Mouse (Mus musculus): ENCODE results near the gene Rasgrp3. TPM values are rescaled to one million over a fixed set of nuclear protein-coding genes. Genes with fewer than 3 reads are reported as not detected.

Gene Rasgrp3
- total and polyA plus RNA-seq, 3 experiments = 10.4 to 27.4 (median 27.2) TPM

GRCm38 (mm10) chr17:75532469-75532986 lies 96.8 kb downstream of the Rasgrp3 start:
- no peak for DNase-seq
- Histone ChIP-seq H3K36me3 (ENCODE audit: control insufficient read depth, insufficient read depth, low read length) (peaks cover 2% of the 10 kb centered on the region), H3K27ac (no peak overlapping the region), H3K4me3 (no peak overlapping the region), H3K4me1 (ENCODE audit: control insufficient read depth, insufficient read depth, low read length) (no peaks in the 10 kb centered on the region), H3K27me3 (ENCODE audit: control insufficient read depth, insufficient read depth, low read length) (no peaks in the 10 kb centered on the region), H3K79me2 (replicated peaks; ENCODE audit: control insufficient read depth, insufficient read depth, low read length) (no peaks in the 10 kb centered on the region), H3K9ac (ENCODE audit: low read depth, low read length) (no peak overlapping the region)
- TF ChIP-seq CTCF (IDR thresholded peaks at IDR 0.05) (no peak), POLR2A (IDR thresholded peaks at IDR 0.05; ENCODE audit: insufficient read depth, low read depth, low read length) (no peak), EP300 (IDR thresholded peaks at IDR 0.05; ENCODE audit: insufficient read depth, low read depth, low read length) (no peak)
- intact Hi-C loops (cut with DNase I) = loop anchor here (10.0 kb wide), 2 partner anchors 128 to 728 kb away; no protein-coding TSS in a partner anchor
- WGBS = 89% methylated on average over 6 of the region's 6 CpGs

- no peak for DNase-seq
- Histone ChIP-seq H3K79me2 (replicated peaks; ENCODE audit: control insufficient read depth, insufficient read depth, low read length) (no peaks in the 10 kb centered on the region), H3K36me3 (ENCODE audit: control insufficient read depth, insufficient read depth, low read length) (peaks cover 2% of the 10 kb centered on the region), H3K4me3 (no peak overlapping the region), H3K27ac (no peak overlapping the region), H3K27me3 (ENCODE audit: control insufficient read depth, insufficient read depth, low read length) (no peaks in the 10 kb centered on the region), H3K9ac (ENCODE audit: low read depth, low read length) (no peak overlapping the region), H3K4me1 (ENCODE audit: control insufficient read depth, insufficient read depth, low read length) (no peaks in the 10 kb centered on the region)
- intact Hi-C loops (cut with DNase I) = loop anchor here (5.0 to 10.0 kb wide), 3 partner anchors 72 to 730 kb away; no protein-coding TSS in a partner anchor
- TF ChIP-seq EP300 (IDR thresholded peaks at IDR 0.05; ENCODE audit: insufficient read depth, low read depth, low read length) (no peak), CTCF (IDR thresholded peaks at IDR 0.05) (no peak)
- WGBS = 71% methylated on average over 12 of the region's 12 CpGs
Measured at GRCm38 (mm10) chr17:75534314-75535020, 98.8 kb downstream of the Rasgrp3 start.

- Histone ChIP-seq H3K4me3 (no peak overlapping the region), H3K9ac (ENCODE audit: low read depth, low read length) (no peak overlapping the region), H3K27me3 (ENCODE audit: control insufficient read depth, insufficient read depth, low read length) (no peaks in the 10 kb centered on the region), H3K79me2 (replicated peaks; ENCODE audit: control insufficient read depth, insufficient read depth, low read length) (no peaks in the 10 kb centered on the region), H3K36me3 (ENCODE audit: control insufficient read depth, insufficient read depth, low read length) (peaks cover 2% of the 10 kb centered on the region), H3K4me1 (ENCODE audit: control insufficient read depth, insufficient read depth, low read length) (no peaks in the 10 kb centered on the region), H3K27ac (no peak overlapping the region)
- no peak for TF ChIP-seq POLR2A (IDR thresholded peaks at IDR 0.05; ENCODE audit: insufficient read depth, low read depth, low read length)
- TF ChIP-seq EP300 (IDR thresholded peaks at IDR 0.05; ENCODE audit: insufficient read depth, low read depth, low read length) = no peak
- TF ChIP-seq CTCF (IDR thresholded peaks at IDR 0.05) = no peak
- DNase-seq = no peak
- intact Hi-C loops (cut with DNase I) = loop anchor here (1.0 to 10.0 kb wide), 4 partner anchors 73 to 731 kb away; no protein-coding TSS in a partner anchor
- WGBS = 97% methylated on average over 4 of the region's 4 CpGs
Measured at GRCm38 (mm10) chr17:75535612-75536011, 99.9 kb downstream of the Rasgrp3 start.

DNA sequence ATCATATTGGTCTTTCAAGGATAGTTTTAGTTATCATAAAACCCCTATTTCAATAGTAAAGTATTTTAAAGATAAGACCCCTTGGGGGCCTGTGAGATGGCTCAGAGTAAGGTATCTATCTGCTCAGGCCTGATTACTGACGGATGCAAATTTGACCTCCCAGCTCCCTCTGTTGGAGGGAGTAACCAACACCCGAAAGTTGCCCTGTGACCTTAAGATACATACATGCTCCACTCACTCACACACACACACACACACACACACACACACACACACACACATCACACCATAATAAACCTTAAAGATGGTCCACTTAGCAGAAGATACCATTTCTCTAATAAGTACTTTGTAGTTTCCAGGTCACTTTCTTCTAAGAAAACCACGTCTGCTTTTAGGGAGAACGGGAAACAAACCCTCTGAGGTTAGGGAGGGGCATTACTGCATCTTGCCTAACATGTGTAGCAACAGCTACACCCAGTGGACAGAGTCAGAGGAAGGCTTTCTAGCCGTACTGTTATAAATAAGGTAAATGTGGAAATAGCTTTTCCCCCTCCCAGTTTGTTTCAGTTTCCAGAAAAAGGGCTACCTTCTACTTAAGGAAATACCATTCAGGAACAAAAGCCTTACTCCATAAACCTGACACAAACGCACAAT lies 100.8 kb downstream of the Rasgrp3 start:
- H3K27ac ChIP-seq = no peak overlapping the region
- H3K9ac ChIP-seq (ENCODE audit: low read depth, low read length) = peak overlapping the region; percentile 41; the same call in 1 of the 2 replicates
- DNase-seq = peak in 1 of 2 experiments; percentile 51
- no peaks in the 10 kb centered on the region for H3K27me3 ChIP-seq (ENCODE audit: control insufficient read depth, insufficient read depth, low read length)
- peaks cover 2% of the 10 kb centered on the region for H3K36me3 ChIP-seq (ENCODE audit: control insufficient read depth, insufficient read depth, low read length)
- no peak overlapping the region for H3K4me3 ChIP-seq
- 20% methylated on average over 6 of the region's 6 CpGs for WGBS
- intact Hi-C loops (cut with DNase I) = loop anchor here (1.0 to 10.0 kb wide), 4 partner anchors 74 to 732 kb away; no protein-coding TSS in a partner anchor
- no peaks in the 10 kb centered on the region for H3K4me1 ChIP-seq (ENCODE audit: control insufficient read depth, insufficient read depth, low read length)
- TF ChIP-seq POLR2A (IDR thresholded peaks at IDR 0.05; ENCODE audit: insufficient read depth, low read depth, low read length) (no peak), CTCF (IDR thresholded peaks at IDR 0.05) (peak; percentile 83), EP300 (IDR thresholded peaks at IDR 0.05; ENCODE audit: insufficient read depth, low read depth, low read length) (peak; percentile 74)
- no peaks in the 10 kb centered on the region for H3K79me2 ChIP-seq (replicated peaks; ENCODE audit: control insufficient read depth, insufficient read depth, low read length)

DNA sequence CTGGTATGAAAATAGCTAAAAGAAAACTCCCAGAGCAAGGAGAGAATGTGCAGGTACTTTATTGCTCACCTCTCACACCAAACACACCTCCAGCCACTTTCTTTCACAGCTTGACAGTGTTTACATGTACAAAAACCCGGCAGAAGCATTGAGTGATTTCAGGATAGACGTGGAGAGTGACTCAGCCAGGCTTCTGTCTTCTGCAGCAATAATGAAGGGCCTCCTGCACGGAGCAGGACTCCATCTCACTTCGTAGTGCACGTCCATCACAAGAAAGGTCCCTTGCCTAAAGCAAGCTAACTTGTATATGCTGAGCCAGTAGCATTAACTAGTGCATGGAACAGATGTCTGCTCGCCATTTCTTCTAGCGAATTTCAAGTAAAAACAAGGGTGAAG lies 101.4 kb downstream of the Rasgrp3 start:
- no peak for TF ChIP-seq EP300 (IDR thresholded peaks at IDR 0.05; ENCODE audit: insufficient read depth, low read depth, low read length)
- intact Hi-C loops (cut with DNase I) = loop anchor here (5.0 to 10.0 kb wide), 3 partner anchors 75 to 732 kb away; no protein-coding TSS in a partner anchor
- H3K4me1 ChIP-seq (ENCODE audit: control insufficient read depth, insufficient read depth, low read length) = no peaks in the 10 kb centered on the region
- H3K27me3 ChIP-seq (ENCODE audit: control insufficient read depth, insufficient read depth, low read length) = no peaks in the 10 kb centered on the region
- H3K27ac ChIP-seq = no peak overlapping the region
- no peak overlapping the region for H3K9ac ChIP-seq (ENCODE audit: low read depth, low read length)
- H3K4me3 ChIP-seq = no peak overlapping the region
- peaks cover 2% of the 10 kb centered on the region for H3K36me3 ChIP-seq (ENCODE audit: control insufficient read depth, insufficient read depth, low read length)
- DNase-seq = no peak
- no peaks in the 10 kb centered on the region for H3K79me2 ChIP-seq (replicated peaks; ENCODE audit: control insufficient read depth, insufficient read depth, low read length)
- WGBS = 84% methylated on average over 7 of the region's 7 CpGs

DNA sequence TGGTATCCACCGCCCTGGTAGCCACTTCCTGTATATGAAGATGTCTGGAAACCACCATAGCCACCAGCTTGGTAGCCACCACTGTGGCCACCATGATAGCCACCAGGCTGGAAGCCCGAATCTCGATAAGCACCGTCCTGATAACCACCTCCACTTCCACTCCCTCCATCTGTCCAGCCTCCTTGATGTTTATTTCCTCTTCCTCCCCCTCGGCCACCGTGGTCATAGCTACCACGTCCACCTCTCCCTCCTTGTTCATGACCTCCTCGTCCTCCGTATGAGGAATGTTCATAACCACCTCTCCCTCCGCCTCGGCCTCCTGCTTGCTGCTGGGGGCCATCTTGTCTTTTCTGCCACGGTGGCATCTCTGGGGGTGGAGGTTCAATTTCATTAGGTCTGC lies 102.7 kb downstream of the Rasgrp3 start:
- H3K27ac ChIP-seq = no peak overlapping the region
- no peak for DNase-seq
- TF ChIP-seq POLR2A (IDR thresholded peaks at IDR 0.05; ENCODE audit: insufficient read depth, low read depth, low read length) (no peak), CTCF (IDR thresholded peaks at IDR 0.05) (no peak), EP300 (IDR thresholded peaks at IDR 0.05; ENCODE audit: insufficient read depth, low read depth, low read length) (no peak)
- WGBS = 83% methylated on average over 12 of the region's 12 CpGs
- peaks cover 3% of the 10 kb centered on the region for H3K36me3 ChIP-seq (ENCODE audit: control insufficient read depth, insufficient read depth, low read length)
- H3K79me2 ChIP-seq (replicated peaks; ENCODE audit: control insufficient read depth, insufficient read depth, low read length) = no peaks in the 10 kb centered on the region
- no peaks in the 10 kb centered on the region for H3K27me3 ChIP-seq (ENCODE audit: control insufficient read depth, insufficient read depth, low read length)
- intact Hi-C loops (cut with DNase I) = loop anchor here (5.0 to 10.0 kb wide), 3 partner anchors 76 to 734 kb away; no protein-coding TSS in a partner anchor
- H3K4me3 ChIP-seq = no peak overlapping the region
- no peak overlapping the region for H3K9ac ChIP-seq (ENCODE audit: low read depth, low read length)
- H3K4me1 ChIP-seq (ENCODE audit: control insufficient read depth, insufficient read depth, low read length) = no peaks in the 10 kb centered on the region
